Mouse (Mus musculus) spleen, adult 18-20 months (tissue): Measurements from ENCODE around the gene Kalrn.
"Not testable (repeated sequence)": the region's sequence is repeated elsewhere in the genome, so short reads cannot be mapped to it uniquely, and the experiment has no call there.

Source experiments
- DNase-seq, 2 experiments: peaks; one replicate each; pipeline ENCODE4 v3.0.0; 2022; ENCODE audit warnings: mixed read lengths in 2 of 2

Gene Kalrn

DNA sequence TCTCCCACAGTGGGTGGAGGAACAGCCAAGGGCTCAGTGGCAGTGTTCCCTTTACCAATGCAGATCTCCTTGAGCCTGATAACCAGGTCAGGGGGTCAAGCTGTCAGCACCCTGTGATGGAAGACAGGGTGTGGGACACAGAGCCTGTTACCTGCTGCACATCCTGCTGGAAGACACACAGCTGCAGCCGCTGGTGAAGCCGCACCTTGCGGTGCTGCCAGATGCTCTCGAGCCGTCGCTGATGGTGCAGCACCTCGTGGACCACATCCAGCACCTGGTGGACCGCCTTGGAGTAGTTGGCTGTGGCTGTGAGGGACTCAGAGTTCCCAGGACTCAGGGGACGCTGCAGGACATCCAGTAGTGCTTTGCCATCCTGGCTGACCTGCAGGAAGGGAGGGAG is 265.9 kb downstream of the Kalrn start:
- DNase-seq, result no peak

DNA sequence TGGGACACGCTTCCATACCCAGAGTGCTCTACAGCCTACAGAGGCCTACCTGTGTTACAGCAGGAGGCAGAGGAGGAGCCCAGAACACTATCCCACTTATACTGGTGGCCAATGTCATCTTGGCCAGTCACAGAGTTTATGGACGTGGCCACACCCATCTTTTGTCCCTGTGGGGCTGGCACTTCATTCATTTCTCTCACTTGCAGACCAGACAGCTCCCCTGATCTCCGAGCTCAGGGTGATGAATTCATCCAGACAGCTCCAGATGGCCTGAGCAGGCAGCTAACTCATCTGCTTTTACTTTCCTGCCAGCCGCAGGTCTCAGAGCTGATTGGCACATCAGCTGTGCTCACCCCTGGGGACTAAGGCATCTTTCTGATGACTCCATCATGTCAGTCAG is 267.7 kb downstream of the Kalrn start:
- DNase-seq, result no peak

DNA sequence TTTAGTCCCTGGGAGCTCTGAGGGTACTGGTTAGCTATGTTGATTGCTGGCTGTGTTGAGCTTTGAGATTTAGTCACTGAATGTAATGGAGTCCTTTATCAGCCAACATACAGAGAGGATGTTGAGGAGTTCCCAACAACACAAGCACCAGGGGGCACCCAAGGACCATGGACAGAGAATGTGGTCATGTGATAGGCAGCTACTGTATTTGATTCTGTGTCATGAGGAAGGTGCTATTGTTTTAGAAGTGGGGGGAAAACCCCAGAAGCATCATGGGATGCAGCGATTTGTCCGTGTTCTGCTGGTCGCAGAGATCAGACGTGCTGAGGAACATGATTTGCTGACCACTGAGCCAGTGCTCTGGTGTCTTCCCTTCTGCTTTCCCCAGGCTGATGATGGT is 269.5 kb downstream of the Kalrn start:
- DNase-seq, result not testable (repeated sequence)

DNA sequence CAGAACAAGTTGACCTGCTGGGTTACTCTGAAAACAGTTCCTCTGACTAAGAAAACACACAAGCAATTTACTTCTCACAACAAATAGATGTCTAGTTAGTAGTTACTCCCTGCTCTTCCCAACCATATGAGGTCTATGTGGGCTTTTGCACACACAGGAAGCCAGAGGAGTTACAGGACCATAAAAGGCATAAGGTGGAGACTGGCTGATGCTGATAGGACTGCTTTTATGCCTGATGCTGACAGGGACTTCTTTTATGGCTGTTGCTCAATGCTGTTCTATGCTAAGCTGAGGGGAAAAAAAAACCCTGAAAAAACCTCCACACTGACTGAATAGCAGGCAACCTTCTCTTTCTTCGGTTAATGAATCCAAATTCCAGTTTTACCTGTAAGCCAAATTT is 270.8 kb downstream of the Kalrn start:
- DNase-seq, result no peak

DNA sequence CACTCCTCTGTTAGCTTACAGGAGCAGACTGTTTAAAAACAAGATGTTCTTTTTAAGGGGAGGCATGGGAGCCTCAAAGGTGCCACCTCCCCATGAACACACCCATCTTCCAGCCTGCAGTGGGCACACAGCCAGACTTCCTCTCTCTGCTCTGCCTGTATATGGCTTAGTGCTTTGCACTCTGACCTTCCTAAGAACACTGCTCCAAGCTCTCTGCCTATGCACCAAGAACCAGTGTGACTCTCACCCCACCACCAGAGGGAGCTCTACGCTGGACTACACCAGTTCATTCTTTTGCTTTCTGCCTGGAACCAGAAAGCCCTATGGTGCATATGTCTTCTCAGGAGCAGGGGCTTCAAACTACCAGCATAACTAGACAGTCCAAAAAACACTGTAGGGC is 271.3 kb downstream of the Kalrn start:
- DNase-seq, result peak in 1 of 2 experiments; percentile 9

DNA sequence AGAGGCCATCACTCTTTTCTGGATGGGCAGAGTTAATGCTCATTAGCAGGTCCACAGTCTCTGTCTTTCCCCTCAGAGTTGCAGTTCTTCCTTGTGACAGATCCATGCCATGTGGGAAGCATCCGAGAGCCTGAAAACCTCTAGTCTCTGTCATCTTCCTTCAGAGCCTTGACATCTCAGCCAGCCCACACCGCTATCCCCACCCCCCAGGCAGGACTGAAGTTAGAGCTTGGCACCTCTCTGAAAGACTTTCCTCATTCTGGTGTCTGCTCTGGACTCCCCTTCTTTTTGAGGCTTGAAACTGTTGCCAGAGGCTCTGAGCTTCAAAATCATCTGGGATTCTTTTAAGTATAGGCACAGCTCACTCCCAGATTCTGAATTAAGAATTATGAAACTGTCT is 274.1 kb downstream of the Kalrn start:
- DNase-seq, result no peak

DNA sequence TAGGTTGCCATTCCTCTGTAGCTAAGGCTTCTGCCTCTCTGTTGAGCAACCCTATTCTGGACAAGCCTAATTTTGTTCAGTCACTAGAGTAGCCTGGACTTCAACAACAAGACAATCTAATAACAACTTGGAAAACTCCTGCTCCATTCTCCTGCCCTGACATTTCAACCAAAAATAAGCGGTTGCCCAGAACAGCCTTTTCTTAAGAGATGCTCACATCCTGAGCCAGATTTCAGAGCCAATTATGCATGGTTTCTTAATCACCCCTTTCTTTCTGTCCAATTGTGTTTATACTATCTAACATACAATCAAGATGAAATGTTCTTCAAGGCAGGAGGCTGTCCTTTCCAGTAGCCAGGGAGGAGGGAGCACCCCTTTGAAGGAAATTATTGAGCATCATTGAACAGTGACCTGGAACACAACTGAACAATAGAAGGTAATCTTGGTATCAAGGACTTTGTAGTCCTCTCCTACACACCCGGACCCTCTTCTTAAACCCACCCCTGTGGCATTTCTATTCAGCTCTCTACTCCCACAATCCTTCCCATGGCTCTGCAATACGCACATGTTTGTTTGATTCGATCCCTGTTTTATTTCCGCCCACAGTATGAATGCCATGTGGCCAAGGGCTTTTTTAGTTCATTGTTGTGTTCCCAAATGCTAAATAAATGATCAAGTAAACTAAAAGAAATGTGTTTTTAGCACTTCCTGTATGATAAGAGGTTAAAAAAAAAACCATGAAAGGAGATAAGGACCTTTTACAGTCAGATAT is 275.2 kb downstream of the Kalrn start:
- DNase-seq, result no peak

DNA sequence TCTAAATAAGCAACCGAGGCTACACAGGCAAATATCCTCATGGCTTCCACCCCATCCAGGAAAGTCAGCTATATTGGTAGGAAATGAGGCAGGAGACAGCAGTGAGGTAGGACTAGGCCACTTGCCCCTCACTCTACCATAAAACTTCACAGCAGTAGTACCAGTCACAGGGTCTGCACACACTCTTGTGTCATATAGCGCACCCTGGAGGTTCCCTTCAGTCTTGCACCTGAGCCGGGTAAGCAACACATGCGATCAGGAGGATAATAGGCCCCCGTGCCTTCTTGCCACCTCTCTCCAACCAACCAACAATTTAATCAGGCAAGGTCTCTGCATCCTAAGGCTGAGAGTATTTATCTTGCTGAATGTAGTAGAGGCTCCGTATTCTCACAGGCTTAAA is 278.8 kb downstream of the Kalrn start:
- DNase-seq, result no peak

DNA sequence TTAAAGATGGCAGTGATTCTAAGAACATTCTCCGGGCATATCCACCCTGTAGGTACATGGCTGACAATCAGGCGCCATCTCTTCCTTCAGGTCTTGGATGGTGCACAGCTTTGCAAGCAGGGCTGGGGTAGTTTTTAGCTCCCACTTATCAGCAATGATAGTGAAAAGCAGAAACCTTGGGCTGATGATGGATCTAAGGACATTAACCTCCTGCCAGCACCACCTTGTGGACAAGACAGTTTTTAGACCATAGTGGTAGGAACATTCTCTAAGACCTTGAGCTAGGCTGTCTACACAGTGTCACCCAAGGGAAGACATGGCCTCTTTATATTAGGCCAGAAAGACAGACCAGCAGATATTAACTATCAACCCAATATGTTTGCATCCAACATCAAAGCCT is 279.7 kb downstream of the Kalrn start:
- no peak for DNase-seq

DNA sequence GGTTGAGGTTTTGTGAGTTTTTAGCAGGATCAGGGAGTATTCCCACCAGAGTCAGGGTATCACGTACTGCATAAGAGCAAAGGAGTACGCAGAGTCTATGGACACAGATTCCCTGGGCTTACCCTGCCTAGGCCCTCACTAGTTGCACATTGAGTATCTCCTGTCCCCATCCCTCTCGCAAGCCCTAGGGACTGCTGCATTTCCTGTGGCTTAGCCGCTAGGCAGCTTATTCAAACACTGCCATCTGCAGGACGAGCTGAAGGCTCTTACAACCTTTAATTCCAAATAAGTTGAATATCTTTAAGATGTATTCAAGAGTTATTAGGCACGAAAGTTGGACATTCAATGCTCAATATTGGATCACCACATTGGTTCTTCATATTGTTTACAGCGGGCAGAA is 283.7 kb downstream of the Kalrn start:
- DNase-seq, result no peak

DNA sequence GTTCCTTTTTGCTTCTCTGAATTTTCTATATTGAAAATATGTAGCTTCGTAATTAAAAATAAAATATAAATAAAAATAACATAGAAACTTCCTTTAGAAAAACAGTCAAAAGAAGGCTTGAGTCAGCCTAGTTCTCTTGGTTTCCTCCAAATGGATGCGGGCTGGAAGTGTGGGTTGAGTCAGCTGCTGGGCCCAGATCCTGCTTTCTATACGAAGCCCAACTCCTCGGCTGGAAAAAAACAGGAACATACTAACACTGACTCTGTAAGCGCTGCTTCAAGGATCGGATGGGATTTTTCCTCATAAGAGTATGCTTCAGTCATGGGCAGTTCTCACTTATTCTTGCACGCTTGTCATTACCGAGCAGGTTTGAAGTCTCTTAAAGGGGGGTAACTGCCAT is 291.3 kb downstream of the Kalrn start:
- no peak for DNase-seq

DNA sequence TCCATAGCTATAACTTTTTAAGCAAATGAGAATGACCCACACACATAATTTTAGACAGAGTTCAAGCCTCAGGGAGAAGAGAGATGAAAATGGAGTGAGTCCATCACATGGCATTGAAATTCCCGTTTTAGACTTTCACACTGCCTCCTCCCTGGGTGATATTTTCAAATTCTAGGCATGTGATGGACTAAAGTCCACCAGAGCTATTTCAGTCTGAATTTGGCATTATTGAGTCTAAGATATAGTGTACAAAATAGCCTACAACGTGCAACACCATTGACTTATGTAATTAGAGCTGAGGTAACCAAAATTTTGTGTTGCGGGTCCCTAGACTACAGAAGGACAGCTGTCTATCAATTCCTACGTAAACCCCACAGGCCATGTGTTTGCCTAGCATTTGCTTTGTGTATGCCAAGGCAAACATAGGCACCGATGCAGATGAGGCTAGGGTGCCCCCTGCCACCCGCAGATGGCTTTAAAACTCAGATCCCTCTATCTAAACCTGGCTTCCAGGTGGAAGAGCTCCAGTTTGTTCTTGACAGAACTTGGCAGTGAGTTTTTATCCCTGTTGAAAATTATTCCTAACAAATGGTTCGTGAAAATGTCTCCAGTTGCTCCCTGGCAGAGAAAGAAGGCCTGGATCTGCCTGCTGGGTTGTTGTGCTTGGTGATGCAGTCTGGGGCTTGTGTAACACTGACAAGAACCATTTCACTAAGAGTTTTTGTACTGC is 293.5 kb downstream of the Kalrn start:
- DNase-seq, result no peak

DNA sequence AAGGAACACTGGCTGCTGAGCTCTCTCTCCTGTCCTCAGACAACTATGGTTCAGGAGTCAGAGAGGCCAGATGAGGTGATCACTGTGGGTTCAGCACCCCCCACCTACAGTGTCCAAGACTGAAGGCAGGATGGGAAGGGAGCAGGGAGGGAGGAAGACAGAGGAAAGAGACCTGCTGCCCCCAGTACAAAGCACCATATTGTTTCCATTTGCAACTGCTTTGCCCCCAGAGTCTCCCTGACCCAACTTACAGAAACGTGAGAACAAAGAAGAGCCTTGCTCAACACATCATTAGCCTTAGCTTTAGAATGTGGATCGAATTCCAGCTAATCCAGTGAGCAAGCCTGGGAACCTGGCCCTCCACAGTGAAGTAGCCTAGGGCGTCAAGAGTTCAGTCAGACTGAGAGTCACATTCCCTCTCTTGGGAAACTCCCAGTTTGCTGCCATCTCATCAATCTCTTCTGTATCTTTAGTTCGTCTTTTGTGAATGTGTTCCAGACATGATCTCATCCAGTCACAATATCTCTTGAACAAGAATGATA is 295.0 kb downstream of the Kalrn start:
- DNase-seq, result no peak

DNA sequence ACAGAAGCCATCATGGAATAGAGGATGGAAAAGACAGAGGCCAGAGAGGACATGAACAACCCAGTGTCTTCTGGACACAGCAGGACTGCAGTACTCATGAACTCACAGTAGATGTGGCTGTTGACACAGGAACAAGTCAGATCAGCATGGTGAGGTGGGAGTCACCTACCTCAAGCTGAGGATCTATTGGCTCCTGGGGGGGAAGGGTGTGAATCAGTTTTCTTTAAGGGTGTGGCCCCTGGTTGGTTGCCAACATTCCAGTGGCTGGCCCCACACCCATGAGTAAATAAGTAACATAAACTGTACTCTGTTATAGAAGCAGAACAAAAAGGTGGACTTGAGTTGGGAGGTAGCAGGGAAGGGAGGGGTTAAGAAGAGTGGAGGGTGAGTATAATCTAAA is 298.7 kb downstream of the Kalrn start:
- DNase-seq, result no peak

DNA sequence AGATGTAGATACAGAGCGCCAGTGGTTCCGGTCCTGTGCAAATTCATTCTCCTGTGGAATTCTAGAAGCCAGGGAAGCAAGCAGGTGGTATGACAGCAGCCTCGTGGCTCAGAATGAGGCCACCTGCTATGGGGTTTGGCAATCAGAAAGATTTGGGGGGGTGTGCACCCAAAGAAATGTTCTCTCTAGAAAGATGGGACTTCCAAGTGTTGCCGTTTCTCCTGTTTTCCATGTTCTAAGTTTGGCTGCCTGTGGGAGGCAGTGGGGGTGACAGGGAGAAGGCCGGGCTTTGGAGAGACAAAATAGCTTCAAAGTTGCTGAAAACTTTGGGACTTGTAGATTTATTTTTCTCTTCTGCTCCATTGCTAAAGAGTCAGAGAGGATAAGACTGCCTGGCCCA is 301.9 kb downstream of the Kalrn start:
- no peak for DNase-seq

DNA sequence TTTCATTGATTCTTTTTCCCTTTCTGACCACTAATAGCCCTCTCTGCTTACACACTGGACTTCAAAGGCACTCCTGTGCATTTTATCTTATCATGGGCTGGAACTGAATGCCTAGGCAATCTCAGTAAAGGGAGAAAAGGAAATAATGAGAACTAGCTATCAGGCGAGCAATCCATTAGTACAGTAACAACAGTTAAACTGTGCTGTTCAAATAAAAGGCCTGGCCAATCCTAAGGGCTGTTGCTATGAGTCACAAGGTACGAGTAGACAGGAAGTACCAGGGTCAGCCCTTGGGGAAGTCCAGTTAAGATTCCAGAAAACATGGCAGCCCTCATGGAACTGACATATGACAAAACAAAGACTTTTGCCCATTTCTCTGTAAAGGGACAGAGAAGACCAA is 302.7 kb downstream of the Kalrn start:
- DNase-seq, result no peak

DNA sequence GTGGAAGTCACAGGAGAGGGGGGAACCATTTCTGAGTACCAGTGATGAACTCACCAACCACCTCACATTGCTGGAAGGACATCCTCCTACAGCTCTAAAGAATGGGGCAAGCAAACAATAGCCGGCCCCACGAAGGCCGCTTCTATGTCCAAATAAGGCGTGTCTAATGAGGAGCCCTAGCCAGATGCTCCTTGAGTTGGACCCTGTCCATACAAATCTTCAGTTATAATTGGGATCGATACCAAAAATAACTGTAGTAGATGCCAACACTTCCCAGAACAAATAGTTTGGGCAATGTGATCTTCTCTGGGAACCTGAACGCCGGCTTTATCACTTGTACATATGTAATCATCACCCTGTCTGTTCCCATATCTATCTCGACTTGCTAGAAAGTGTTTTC is 303.7 kb downstream of the Kalrn start:
- no peak for DNase-seq

DNA sequence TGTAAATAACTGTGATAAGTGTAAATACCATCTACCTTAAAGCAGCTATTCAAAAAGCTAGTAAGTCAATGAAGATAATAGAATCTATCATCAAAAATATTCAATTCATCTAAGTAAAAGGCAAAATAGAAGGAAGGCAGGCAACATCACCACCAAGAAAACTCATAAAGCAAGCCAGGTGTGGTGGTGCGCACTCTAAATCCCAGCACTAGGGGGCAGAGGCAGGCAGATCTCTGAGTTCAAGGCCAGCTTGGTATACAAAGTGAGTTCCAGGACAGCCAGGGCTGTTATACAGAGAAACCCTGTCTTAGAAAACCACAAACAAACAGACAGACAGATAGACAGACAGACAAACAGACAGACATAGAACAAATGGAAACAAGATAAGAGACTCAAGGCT is 305.6 kb downstream of the Kalrn start:
- no peak for DNase-seq

DNA sequence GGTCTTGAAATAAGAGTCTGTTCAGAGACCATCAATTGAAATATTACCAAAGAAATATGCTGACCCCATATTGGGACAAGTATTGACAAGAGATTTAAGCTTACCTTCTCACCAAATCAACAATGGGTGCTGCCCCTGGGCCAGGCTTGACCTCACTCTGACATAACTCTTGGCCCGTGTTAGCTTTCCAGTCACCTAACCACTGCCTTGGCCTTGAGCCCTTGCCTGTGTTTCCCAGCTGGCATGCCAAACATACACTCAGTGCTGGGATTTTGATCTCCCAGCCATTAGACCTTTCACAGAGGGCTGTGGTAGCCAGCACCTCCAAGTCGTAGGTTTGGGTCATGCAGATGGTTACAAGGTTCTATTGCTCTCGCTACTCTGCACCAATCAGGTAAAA is 308.7 kb downstream of the Kalrn start:
- DNase-seq, result no peak

DNA sequence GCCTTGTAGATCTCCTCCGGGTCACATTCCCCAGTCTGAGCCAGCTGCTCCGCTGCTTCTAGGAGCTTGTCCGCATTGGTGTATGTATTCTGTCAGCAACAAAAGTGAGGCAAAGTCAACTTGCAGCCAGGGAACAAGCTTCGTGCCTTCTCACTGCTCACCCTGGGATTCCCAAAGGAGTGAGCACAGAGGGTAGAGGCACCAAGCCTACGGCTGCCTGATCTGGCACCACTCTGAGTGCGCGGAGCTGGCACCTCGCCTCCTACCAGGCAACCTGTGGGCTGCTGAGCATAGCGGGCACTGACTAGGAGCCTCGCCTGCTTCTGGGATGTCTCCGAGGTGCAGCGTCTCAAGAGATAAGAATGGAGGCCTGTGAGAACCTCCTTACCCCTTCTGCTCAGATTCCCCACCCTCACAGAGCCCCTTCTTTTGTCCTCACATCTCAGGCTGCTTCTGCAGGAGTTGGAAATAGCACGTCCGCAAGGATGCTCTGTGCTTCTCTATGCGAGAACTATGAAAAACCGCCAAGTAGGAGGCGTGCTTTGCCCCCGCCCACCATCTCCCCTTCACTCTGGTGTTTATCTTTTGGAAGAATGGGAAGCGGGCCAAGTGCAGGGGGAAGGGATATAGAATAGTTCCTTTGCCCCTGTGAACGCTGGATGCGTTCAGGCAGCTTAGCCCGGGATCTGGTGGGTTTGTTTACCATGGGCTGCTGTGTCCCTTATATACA is 310.4 kb downstream of the Kalrn start:
- no peak for DNase-seq

DNA sequence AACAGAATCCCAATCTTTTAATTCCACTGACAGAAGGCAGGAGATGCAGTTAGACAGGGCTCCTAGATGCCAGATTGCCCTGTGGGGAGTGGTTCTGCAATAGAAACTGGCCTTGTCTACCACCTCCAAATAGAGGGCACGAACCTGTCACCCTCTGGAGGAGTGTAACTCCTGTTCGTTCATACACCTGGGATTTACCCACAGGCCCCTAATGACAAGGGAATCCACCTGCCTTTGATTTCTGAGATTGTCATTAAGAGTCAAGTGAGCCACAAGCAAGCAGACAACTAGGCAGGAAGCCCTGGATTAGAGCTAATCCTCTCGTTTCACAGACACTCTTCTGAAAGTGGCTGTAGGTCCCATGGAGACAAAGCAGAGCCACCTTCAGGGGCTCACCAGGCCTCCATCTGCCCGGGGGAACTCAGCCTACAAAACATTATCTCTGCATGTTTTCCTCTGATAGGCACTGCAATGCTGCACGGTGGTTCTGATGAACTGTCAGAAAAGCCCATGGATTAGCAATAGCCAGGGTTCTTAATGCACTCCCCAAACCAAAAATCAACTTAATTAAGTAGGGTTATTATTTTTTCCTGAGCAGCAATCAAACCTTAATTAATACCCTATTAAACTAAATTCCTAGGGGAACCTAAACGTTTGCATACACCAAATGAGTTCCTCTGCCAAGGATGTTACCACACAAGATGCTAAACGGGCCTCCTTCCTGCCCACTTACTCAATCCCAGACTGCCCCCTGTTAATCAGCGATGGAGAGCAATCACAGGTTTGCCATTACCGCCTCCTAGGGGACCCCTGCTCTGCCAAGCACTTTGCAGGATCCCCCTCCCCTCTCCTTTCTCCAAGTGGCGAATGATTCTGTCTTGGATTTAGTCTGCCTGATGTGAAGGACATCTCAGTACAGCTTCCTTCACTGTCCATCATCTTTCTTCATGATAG is 312.1 kb downstream of the Kalrn start:
- DNase-seq, result no peak

DNA sequence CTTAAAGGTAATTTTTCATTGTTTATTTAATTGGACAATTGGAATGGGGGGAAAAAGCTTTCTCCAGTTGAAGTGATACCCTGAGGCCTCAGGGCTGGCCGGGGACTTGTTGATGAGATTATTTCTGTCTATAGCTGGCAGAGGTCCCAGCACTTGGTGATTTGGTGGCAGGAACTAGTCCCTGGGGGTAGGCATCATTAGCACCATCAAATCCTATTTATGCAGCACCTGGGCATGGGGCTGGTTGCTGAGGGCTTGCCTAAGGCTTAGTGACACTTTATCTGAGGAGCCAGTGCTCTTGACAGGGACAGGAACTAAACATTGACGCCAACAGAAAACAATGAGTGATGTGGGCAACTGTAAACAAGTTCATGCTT is 318.7 kb downstream of the Kalrn start:
- DNase-seq, result no peak
